Mouse (Mus musculus): ENCODE measurements at regions not wholly inside any gene's neighbourhood (a gene's known extent, or its start where the extent isn't known, plus 50 kb on each side); places are given as distances from the start of the nearest gene placed in this dataset.
"Not testable (repeated sequence)": the region's sequence is repeated elsewhere in the genome, so short reads cannot be mapped to it uniquely, and the experiment has no call there.

DNA sequence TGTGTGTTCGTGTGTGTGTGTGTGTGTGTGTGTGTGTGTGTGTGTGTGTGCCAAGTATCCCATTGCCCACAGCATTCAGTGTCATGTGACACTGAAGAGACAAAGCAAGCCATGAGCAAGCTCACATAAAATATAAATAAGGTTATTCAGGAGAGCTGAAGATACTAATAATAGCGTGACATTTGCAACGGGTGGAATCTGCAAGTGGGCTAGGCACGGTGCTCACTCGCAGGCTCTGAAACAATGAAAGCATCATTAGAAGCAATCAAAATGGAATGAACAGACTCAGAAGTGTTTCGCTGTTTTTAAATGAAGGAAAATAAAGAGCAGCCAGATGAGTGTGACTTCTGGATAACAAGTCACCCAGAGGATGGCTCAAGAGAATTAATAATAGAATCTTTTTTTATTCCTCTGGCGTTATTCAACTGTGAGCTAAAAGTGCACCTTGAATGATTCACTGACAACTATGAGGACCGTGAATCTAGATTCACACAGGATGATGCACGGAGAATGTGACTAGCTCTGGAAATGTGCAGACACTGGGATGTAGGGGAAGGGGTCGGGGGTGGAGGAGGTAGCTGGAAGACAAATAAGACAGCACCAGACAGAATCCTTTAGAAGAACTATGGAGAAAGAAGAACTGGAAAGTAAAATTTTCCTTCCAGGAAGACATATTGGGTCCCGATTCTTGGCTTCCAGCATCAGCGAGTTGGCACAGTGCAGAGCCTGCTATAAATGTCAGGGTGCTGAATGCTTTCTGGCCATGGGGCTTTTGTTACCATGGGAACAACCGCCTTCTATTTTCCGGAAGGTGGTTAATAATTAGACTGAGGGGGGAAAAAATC lies 55.3 kb downstream of the Actbl2 start:
- no peak overlapping the region for H3K27ac ChIP-seq (ENCODE audit: low read length)
- H3K36me3 ChIP-seq (ENCODE audit: control insufficient read depth, insufficient read depth, low read length): no peaks in the 10 kb centered on the region
- H3K9me3 ChIP-seq (ENCODE audit: control insufficient read depth, low read length): no peaks in the 10 kb centered on the region
- ATAC-seq: no peak
- no peaks in the 10 kb centered on the region for H3K4me1 ChIP-seq (ENCODE audit: control insufficient read depth, insufficient read depth, low read length)
- WGBS: 65% methylated on average over 14 of the region's 14 CpGs
- H3K9ac ChIP-seq (ENCODE audit: low read depth, low read length): no peak overlapping the region
- H3K4me2 ChIP-seq (ENCODE audit: low read depth, low read length): no peak overlapping the region
- H3K27me3 ChIP-seq (replicated peaks; ENCODE audit: control insufficient read depth, insufficient read depth, low read length): no peaks in the 10 kb centered on the region
- H3K4me3 ChIP-seq (ENCODE audit: low read length): no peak overlapping the region

DNA sequence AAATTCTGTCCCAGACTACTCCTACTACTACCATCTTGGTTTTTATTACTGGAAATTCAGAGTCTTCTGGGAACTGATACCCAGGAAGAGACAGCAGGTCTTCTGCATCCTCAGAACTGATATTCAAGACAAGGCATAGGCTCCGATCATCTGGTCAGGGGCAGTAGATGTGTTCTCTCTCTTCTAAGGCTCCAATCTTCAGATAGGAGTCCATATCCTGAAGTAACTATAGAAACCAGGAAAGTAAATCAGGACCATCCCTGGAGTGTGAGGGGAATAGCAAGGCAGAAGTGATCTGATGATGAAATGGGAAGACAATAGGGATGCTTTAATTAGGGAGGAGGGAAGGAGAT lies 55.9 kb downstream of the Actbl2 start:
- Histone ChIP-seq H3K36me3 (ENCODE audit: control insufficient read depth, insufficient read depth, low read length) (no peaks in the 10 kb centered on the region), H3K4me2 (ENCODE audit: low read depth, low read length) (no peak overlapping the region), H3K9me3 (ENCODE audit: control insufficient read depth, low read length) (no peaks in the 10 kb centered on the region), H3K9ac (ENCODE audit: low read depth, low read length) (no peak overlapping the region), H3K27ac (ENCODE audit: low read length) (no peak overlapping the region), H3K4me3 (ENCODE audit: low read length) (no peak overlapping the region), H3K4me1 (ENCODE audit: control insufficient read depth, insufficient read depth, low read length) (no peaks in the 10 kb centered on the region), H3K27me3 (replicated peaks; ENCODE audit: control insufficient read depth, insufficient read depth, low read length) (no peaks in the 10 kb centered on the region)
- no peak for ATAC-seq
- 90% methylated on average over 1 of the region's 1 CpGs for WGBS

DNA sequence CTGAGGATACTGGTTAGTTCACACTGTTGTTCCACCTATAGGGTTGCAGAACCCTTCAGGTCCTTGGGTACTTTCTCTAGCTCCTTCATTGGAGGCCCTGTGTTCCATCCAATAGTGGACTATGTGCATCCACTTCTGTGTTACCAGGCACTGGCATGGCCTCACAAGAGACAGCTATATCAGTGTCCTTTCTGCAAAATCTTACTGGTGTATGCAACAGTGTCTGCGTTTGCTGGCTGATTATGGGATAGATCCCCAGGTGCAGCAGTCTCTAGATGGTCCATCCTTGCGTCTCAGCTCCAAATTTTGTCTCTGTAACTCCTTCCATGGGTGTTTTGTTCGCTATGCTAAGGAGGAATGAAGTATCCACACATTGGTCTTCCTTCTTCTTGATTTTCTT lies 58.7 kb downstream of the Actbl2 start:
- WGBS: 93% methylated on average over 3 of the region's 3 CpGs

DNA sequence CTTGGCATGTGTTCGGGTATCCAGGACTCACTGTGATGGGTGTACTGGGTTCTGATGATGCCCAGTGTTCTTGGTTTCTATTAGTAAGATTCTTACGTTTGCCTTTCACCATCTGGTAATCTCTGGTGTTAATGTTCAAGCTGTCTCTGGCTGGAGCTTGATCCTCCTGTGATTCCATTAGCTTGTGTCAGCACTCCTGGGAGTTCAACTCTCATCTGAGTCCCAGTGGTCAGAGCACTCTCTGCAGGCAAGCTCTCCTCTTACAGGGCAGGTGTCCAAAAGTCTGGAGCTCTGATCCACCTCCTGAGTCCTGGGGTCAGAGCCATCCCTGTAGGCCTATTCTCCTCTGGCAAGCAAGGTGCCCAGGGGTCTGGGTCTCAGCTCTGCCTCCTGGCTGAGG lies 63.1 kb downstream of the Actbl2 start:
- 85% methylated on average over 2 of the region's 2 CpGs for WGBS
- not testable (repeated sequence) for H3K27ac ChIP-seq (ENCODE audit: low read length); H3K9me3 ChIP-seq (ENCODE audit: control insufficient read depth, low read length); H3K4me2 ChIP-seq (ENCODE audit: low read depth, low read length); H3K36me3 ChIP-seq (ENCODE audit: control insufficient read depth, insufficient read depth, low read length); H3K4me3 ChIP-seq (ENCODE audit: low read length); H3K4me1 ChIP-seq (ENCODE audit: control insufficient read depth, insufficient read depth, low read length); ATAC-seq; H3K27me3 ChIP-seq (replicated peaks; ENCODE audit: control insufficient read depth, insufficient read depth, low read length); H3K9ac ChIP-seq (ENCODE audit: low read depth, low read length)

More for the DNA sequence above, 58.7 kb downstream of the Actbl2 start:
- H3K4me2 ChIP-seq (ENCODE audit: low read depth, low read length); H3K4me1 ChIP-seq (ENCODE audit: control insufficient read depth, insufficient read depth, low read length); H3K4me3 ChIP-seq (ENCODE audit: low read length); ATAC-seq; H3K9ac ChIP-seq (ENCODE audit: low read depth, low read length); H3K27ac ChIP-seq (ENCODE audit: low read length); H3K9me3 ChIP-seq (ENCODE audit: control insufficient read depth, low read length); H3K36me3 ChIP-seq (ENCODE audit: control insufficient read depth, insufficient read depth, low read length); H3K27me3 ChIP-seq (replicated peaks; ENCODE audit: control insufficient read depth, insufficient read depth, low read length): not testable (repeated sequence)

DNA sequence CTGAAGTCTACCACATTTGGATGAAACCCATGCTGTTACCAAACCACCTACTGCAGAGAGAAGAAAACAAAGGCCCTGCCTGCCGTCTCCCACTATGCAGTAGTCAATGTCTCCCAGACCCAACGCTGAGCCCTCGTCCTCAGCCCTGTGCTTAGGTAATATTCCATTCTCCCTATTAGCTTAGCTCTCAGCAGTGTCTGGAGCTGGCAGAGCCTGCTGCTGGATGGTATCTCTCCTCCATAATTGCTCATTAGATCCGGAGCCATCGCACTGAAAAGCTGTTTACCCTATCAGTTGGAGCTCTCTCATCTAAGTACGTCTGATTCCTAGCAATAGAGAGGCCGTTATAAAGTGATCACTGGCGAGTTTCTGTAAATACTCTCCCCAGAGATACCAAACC lies 68.4 kb downstream of the Actbl2 start:
- Histone ChIP-seq H3K36me3 (ENCODE audit: control insufficient read depth, insufficient read depth, low read length) (no peaks in the 10 kb centered on the region), H3K4me3 (ENCODE audit: low read length) (no peak overlapping the region), H3K4me1 (ENCODE audit: control insufficient read depth, insufficient read depth, low read length) (peaks cover 8% of the 10 kb centered on the region; the same call in 1 of the 2 replicates), H3K27me3 (replicated peaks; ENCODE audit: control insufficient read depth, insufficient read depth, low read length) (no peaks in the 10 kb centered on the region), H3K4me2 (ENCODE audit: low read depth, low read length) (no peak overlapping the region), H3K9me3 (ENCODE audit: control insufficient read depth, low read length) (no peaks in the 10 kb centered on the region), H3K27ac (ENCODE audit: low read length) (no peak overlapping the region), H3K9ac (ENCODE audit: low read depth, low read length) (no peak overlapping the region)
- no peak for ATAC-seq
- 49% methylated on average over 8 of the region's 8 CpGs for WGBS

GRCm38 (mm10) chr13:111326096-111326665 lies 71.4 kb downstream of the Actbl2 start:
- 50% methylated on average over 16 of the region's 16 CpGs for WGBS
- Histone ChIP-seq H3K4me2 (ENCODE audit: low read depth, low read length) (peak overlapping the region; percentile 30; the same call in 1 of the 2 replicates), H3K4me3 (ENCODE audit: low read length) (no peak overlapping the region), H3K4me1 (ENCODE audit: control insufficient read depth, insufficient read depth, low read length) (peaks cover 8% of the 10 kb centered on the region; the same call in 1 of the 2 replicates), H3K9ac (ENCODE audit: low read depth, low read length) (no peak overlapping the region), H3K27ac (ENCODE audit: low read length) (no peak overlapping the region), H3K36me3 (ENCODE audit: control insufficient read depth, insufficient read depth, low read length) (no peaks in the 10 kb centered on the region), H3K27me3 (replicated peaks; ENCODE audit: control insufficient read depth, insufficient read depth, low read length) (no peaks in the 10 kb centered on the region), H3K9me3 (ENCODE audit: control insufficient read depth, low read length) (no peaks in the 10 kb centered on the region)
- ATAC-seq: peak; percentile 64; the same call in 1 of the 2 replicates

- Histone ChIP-seq H3K36me3 (ENCODE audit: control insufficient read depth, insufficient read depth, low read length) (no peaks in the 10 kb centered on the region), H3K4me1 (ENCODE audit: control insufficient read depth, insufficient read depth, low read length) (no peaks in the 10 kb centered on the region), H3K9ac (ENCODE audit: low read depth, low read length) (no peak overlapping the region), H3K27me3 (replicated peaks; ENCODE audit: control insufficient read depth, insufficient read depth, low read length) (no peaks in the 10 kb centered on the region), H3K4me3 (ENCODE audit: low read length) (no peak overlapping the region), H3K27ac (ENCODE audit: low read length) (no peak overlapping the region), H3K9me3 (ENCODE audit: control insufficient read depth, low read length) (no peaks in the 10 kb centered on the region), H3K4me2 (ENCODE audit: low read depth, low read length) (no peak overlapping the region)
- WGBS: 64% methylated on average over 3 of the region's 3 CpGs
- no peak for ATAC-seq
These were observed 78.2 kb downstream of the Actbl2 start for GRCm38 (mm10) chr13:111333035-111333434.

GRCm38 (mm10) chr13:111333851-111334250 lies 79.0 kb downstream of the Actbl2 start:
- Histone ChIP-seq H3K4me2 (ENCODE audit: low read depth, low read length) (no peak overlapping the region), H3K4me1 (ENCODE audit: control insufficient read depth, insufficient read depth, low read length) (no peaks in the 10 kb centered on the region), H3K4me3 (ENCODE audit: low read length) (no peak overlapping the region), H3K27ac (ENCODE audit: low read length) (no peak overlapping the region), H3K9me3 (ENCODE audit: control insufficient read depth, low read length) (no peaks in the 10 kb centered on the region), H3K9ac (ENCODE audit: low read depth, low read length) (no peak overlapping the region), H3K36me3 (ENCODE audit: control insufficient read depth, insufficient read depth, low read length) (no peaks in the 10 kb centered on the region), H3K27me3 (replicated peaks; ENCODE audit: control insufficient read depth, insufficient read depth, low read length) (no peaks in the 10 kb centered on the region)
- 52% methylated on average over 4 of the region's 4 CpGs for WGBS
- ATAC-seq: peak; percentile 65; the same call in 1 of the 2 replicates

DNA sequence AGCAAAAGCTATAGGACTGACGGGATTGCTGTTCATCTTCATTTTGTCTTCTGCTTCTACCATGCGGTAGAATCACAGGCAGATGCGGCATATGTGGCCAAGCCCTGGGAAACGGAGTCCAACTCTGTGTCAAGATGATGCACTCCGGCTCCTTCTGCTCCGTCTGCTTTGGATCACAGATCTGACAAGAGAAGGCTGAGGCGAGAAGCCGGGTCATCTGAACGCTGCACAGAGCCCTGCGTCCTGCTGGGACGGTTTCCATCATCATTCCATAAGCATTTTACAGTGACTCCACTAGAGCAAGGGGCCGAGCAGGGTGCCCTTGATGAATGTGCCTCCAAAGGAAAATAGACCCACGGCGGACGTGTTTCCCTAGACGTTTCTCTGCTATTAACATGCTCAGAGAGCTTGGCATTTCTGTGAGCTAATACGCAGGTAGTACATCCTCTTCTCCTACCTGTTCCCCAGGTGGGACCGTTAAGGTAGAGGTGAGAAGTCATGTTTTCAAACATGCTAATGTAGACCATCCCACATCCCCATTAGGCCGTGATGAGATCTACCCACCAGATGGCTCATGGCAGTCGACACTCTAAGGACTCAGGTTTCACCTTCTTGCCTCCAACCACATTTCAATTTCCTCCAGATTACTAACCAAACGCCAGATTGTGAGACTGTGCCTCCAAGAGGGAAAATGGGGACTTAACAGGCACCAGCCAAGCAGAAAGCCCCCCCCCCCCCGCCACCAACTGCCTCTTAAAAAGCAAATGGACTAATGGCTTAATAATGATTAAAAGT lies 79.6 kb downstream of the Actbl2 start:
- Histone ChIP-seq H3K9me3 (ENCODE audit: control insufficient read depth, low read length) (no peaks in the 10 kb centered on the region), H3K36me3 (ENCODE audit: control insufficient read depth, insufficient read depth, low read length) (no peaks in the 10 kb centered on the region), H3K9ac (ENCODE audit: low read depth, low read length) (no peak overlapping the region), H3K4me2 (ENCODE audit: low read depth, low read length) (no peak overlapping the region), H3K4me1 (ENCODE audit: control insufficient read depth, insufficient read depth, low read length) (no peaks in the 10 kb centered on the region), H3K4me3 (ENCODE audit: low read length) (no peak overlapping the region), H3K27ac (ENCODE audit: low read length) (peak overlapping the region; percentile 51; the same call in 1 of the 2 replicates), H3K27me3 (replicated peaks; ENCODE audit: control insufficient read depth, insufficient read depth, low read length) (no peaks in the 10 kb centered on the region)
- ATAC-seq: peak; percentile 95
- 54% methylated on average over 22 of the region's 22 CpGs for WGBS

All from intestine, embryonic 16.5 days (tissue).